Mouse (Mus musculus) lung, postnatal 10 days (tissue): Measurements from ENCODE around the gene Atg4a-ps.

Experiments
- DNase-seq: peaks from one replicate; pipeline ENCODE4 v3.0.0; 2021

The Atg4a-ps gene

DNA sequence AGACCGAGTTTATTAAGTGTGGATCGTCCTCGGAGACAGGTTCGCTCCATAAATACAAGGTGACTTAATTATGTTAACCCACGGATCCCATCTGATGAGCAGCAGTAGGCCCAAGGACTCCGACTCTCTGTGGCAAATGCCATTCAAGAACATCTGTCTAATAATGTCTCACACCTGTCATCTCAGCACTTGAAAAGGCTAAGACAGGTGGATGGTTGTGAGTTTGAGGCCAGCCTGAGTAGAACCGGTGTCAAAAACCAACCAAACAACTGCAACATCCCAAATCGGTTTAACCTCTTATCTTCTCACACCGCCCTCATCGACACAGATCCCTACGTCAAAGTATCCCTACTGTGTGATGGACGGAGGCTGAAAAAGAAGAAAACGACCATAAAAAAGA is 20.7 kb downstream of the Atg4a-ps start:
- no peak for DNase-seq

DNA sequence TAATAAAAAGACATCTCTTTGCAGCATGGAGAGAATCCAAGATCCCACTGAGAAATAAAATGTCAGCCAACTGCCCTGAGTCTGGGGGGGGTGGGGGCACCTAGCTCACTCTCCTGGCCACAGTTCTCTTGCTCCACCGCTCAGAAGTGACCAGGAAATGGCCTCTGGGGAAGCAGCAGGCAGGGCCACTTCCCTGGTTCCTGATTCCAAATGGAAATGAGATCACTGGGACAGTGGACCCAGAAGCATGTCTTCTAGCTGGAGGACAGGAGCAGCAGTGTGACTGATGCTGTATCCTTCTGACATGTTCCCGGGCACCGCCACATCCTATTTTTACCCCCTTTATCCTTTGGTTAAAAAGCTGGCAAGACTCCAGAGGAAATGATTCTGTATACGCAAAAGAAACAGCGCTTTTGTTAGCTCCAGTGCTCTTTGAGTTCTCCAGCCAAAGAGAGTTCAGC is 21.2 kb downstream of the Atg4a-ps start:
- peak; percentile 63 for DNase-seq

DNA sequence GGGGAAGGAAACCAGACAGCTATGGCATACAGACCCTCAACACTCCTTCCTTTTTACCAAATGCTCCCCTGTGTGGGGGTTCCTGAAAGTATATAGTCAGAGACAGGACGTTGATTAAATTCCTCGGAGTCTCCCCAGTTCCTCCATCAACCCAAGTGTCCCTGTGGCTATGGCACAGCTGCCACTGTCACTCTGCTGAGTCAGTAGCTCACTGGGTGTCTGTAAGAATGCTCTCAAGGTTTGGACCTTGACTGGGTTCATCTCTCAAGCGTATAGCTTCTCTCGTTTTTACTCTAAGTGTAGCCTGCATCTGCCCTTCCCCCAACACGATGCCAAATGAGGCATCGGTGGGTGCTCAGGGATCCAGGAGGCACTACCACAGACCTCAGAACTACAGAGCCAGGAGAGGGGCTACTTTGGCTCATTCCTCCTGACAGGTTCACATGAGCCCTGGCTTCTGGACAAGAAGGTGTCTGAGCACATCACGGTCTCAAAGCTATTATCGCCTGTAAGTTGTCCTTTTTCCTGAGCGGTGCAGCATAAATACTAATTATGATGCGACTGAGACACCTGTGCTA is 21.9 kb downstream of the Atg4a-ps start:
- no peak for DNase-seq

DNA sequence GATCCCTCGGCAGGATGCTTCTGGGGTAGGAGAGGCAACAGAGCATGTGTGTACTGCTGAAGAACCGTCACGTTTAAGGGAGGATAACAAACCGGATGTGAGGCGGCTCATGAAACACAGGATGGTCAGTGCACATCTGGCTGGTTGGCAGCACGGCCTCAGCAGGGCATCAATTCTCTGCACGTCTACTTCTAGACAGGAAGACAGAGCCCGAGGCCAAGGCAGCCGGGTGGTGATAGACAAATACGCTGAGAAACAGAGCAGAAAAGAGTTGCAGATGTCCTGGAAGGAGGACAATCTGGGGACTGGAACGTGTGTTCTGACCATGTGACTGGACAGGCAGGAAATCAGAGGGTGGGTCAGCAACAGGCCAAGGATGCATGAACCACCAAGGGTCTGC is 25.8 kb downstream of the Atg4a-ps start:
- peak; percentile 54 for DNase-seq

GRCm38 (mm10) chr3:103616981-103617380 is 28.9 kb downstream of the Atg4a-ps start:
- no peak for DNase-seq

GRCm38 (mm10) chr3:103615621-103616020 is 30.2 kb downstream of the Atg4a-ps start:
- DNase-seq = no peak

DNA sequence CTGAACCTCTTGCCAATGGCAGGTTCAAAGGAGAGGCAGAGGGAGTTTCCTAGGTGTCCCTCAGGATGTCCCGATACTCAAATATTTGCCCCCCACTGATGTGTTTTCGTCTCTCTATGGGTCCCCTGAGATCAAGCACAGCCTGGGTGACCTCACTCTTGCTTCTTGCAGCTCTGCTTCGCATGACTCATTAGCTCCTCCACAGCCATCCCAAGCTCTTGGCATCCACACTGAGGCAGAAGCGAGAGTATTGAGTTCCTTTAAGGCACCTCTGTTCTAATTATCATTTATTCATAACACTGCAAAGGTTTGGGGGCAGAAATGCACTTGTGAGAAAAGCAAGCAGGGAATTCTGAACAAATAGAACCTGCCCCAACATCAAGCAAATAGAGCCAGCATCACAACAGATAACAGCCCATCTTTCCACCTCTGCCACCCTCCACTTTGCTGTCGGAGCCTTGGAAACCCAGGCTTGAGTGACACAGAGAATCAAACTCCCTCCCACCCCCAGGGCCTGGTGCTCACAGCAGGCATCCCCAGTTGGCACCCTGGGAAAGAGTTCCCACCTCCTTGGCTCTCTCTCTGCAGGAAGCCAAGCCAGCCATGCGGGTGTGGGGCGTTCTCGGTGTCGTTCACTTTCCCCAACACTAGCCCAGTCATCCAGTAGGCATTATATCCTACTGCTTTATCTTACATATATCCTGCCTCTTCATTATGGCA is 33.1 kb downstream of the Atg4a-ps start:
- no peak for DNase-seq

- DNase-seq = no peak
These were observed 35.6 kb downstream of the Atg4a-ps start for GRCm38 (mm10) chr3:103610231-103610630.

DNA sequence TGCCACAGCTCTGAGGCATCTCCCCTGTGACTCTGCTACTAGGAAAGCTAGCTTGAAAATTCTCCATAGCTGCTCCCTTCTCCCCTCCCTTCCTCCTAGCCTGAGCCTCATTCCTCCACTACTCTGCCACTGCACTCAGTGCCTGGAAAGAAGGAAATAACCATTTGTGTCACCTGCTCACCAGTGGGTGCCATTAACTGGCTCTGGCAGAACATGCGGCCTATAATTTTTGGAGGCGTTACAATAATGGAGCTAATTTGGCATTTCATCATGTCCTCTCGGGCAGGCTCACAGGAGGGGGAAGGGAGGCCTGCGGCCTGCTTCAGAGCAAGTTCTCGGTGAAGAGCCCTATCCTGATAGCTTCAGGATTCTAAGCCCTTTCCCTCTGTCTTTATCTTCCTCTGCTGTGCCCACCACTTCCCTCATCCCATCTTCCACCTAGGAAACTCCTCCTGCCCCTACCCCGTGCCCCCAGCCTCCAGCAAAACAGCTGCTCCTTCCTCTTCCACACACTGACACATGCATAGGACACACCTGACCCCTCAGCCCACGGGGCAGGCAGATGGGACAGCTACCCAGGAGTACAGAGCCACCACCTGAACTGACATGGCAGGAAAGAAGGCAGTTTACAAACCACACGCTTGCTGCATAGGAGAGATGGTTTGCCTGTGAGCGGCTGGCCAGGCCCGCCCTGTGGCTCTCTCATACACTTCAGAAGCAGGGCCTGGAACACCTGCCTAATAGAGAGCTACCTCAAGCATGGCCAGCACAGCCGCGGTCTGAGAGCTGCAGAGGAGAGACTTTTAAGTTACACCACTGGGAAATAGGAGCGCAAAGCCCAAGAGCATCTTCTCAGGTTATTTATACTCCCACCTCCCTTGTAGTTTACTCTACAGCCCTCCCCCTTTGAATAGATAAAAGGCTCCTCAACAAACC is 38.9 kb downstream of the Atg4a-ps start:
- DNase-seq = no peak

DNA sequence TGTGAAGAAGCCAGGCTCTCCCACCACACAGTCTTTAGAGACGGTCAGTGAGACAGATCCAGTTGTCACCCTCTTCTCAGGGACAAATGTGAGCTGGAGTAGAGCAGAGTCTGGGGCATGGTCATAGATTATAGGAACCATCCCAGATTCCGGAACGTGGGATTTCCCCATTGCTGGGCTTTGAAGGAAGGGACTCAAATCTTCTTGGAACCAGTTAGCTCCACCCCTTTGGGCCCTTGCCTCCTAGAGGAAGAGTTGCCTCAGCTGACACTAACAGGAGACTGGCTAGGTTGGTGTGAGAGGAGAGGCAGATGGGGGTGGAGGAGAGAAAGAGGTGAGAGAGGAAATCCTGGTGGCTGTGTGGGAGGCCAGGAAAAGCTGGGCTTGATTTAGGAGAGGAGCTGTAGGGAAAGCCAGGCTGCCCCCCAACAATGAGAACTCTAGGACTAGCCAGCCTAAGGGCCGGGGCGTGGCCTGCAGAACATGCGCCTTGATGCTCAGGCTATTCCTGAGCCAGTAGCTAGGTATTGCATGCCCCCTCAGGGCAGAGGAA is 39.7 kb downstream of the Atg4a-ps start:
- peak; percentile 72 for DNase-seq

GRCm38 (mm10) chr3:103601561-103601960 is 44.3 kb downstream of the Atg4a-ps start:
- peak; percentile 36 for DNase-seq

DNA sequence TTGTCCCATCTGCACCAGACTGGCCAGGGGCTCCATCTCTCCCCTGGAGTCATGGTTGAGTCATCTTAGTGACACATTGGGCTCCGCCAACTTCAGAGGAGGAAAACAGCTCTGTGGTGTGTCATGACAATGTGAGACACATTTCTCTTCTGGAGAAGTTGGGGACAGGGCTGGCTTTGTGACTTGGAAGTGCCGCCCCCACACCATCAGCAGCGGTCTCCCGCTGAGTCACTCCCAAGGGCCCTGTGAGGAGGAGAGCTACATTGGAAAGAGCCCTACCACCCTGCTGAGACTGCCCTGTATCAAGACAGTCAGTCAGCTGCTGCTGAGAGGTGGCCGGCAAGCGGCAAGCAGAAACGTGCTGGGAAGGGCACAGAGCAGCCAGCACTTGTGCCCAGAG is 44.9 kb downstream of the Atg4a-ps start:
- peak; percentile 41 for DNase-seq

GRCm38 (mm10) chr3:103597586-103597985 is 48.3 kb downstream of the Atg4a-ps start:
- DNase-seq = no peak

GRCm38 (mm10) chr3:103595271-103595810 is 50.5 kb downstream of the Atg4a-ps start:
- no peak for DNase-seq
